Mouse (Mus musculus) cerebellum, postnatal 36 days (tissue): ENCODE data around the gene Gper1.
"Not testable (repeated sequence)": the region's sequence is repeated elsewhere in the genome, so short reads cannot be mapped to it uniquely, and the experiment has no call there.

Source experiments
- DNase-seq, 2 experiments: peaks; one replicate each; pipeline ENCODE4 v3.0.0; 2021 to 2022; ENCODE audit warnings: mixed read lengths in 2 of 2

Gene Gper1

DNA sequence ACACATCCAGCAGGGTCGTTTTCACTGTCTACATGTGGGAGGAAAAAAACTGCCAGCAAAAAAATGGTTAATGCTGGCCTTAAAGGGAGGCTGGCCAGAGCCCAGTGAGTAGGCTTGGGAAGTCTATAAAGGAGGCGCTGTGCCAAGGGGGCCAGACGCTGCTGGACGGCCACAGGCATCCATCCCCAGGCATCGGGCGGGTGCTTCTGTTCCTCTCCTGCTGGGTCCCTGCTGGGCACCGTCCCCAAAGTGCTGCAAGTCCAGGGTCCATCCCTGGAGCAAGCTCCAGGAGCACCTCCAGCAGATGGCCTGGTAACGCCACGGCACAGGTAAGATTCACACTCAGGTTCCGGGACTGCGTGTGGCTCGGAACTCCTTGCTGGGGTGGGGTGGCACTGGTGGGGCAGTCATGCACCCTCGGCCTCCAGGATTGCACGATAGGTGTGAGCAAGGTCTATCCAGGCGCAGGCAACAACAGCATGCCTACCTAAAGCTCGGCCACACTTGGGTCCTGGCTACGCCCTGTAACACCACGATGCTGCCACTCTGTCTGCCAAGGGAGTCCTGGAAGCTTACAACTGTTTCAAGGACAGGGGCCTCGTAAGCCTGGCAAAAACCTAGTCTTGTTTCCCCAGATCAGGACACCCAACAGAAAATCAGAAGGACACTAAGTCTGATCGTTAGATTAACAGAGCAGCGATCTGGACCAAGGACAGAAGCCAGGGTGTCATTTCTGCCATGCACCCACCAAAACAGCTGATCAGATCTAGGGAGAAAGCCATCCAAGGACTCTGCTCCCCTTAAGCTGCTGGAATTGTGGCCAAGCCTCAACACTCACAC lies at the start of gene Gper1:
TSS of gene Gper1 (plus strand) at position 126 of the 840 bp plus-strand sequence.
- DNase-seq, result peak; percentile 48 to 52

DNA sequence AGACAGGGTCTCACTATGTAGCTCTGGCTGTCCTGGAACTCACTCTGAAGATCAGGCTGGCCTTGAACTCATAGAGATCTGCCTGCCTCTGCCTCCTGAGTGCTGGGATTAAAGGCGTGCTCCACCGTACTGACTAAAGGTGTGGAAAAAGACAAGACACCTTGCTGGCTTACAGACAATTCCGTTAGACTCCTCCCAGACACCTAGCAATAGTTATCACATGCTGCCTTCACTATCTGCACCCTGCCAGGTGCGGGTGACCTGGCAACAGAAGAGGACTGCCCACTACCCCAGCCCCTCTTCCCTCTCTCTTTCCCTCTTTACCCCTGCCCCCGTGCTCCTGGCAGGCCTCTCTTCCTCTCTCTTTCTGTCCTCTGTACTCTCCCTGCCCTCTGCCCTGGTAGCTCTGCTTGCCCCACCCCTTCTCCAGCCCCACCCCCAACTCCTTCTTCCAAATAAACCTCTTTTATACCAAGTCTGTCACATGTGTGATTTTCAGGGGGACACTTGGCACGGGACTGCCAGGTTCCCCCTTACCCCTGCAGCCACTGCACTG lies 49.0 kb upstream of the Gper1 start:
- no peak for DNase-seq

DNA sequence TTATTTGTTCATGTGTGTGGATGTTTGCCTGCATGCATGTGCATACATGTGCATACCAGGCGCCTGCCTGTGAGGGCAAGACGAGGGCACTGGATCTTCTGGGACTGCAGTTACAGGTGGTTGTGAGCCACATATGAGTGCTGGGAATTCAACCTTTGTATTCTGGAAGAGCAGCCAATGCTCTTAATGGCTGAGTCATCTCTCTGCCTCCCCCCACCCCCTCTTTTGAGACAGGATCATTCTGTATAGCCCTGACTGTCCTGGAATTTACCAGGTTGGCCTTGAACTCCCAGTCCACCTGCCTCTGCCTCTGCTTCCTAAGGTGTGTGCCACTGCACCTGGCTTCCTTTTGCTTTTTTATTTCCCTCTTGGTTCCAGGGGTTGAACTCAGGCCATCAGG lies 48.1 kb upstream of the Gper1 start:
- no peak for DNase-seq

DNA sequence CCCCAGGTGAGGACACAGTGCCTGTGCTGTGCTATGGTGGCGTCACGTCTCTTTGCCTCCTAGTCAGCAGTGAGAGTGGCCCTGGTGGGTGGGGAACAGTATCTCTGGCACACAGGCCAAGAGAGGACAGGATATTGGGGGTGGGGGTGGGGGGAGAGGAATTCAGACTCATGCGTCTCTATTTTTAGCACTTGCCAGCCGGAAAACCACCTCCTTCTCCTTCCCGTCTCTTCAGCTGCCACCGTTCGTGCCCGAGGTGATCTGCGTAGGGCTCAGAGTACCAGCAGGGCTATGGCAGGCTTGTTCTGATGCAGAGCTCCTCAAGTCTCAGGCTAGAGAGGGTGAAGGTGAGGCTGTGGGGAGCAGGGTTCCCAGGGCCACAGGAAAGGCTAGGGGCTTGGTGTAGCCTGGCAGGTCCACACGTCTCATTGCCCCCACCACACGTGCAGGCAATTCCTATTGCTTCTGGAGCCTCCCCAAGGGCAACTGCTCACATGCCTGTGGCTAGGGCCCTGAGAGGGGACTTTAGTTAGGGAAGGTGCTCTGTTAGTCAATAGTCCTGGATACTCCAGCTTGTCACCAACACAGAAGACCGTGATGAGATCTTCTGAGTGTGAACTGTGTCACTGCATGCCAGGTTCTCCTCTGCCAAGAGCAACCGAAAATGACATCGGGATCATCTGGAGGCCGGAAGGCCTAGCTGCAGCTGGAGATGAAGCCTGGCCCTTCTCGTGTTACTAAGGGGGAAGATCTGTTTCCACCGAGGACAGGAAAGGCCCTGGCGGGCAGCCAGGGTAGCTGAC lies 45.3 kb upstream of the Gper1 start, which contains the start of gene Gpr146:
TSS of gene Gpr146 (plus strand) at position 230 of the 803 bp plus-strand sequence.
- no peak for DNase-seq

DNA sequence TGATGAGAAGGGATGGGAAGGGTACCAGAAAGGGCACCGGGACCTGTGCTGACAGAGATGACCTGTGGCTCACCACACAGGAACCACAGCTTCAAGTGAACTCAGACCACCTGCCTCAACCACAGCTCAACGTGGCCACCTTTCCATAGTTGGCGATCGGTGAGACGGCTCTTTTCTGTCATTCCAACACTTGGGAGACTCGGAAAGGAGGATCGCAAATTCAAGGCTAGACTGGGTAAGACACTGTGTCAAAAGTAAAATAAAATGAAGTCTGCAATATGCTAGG lies 44.7 kb upstream of the Gper1 start:
- no peak for DNase-seq

DNA sequence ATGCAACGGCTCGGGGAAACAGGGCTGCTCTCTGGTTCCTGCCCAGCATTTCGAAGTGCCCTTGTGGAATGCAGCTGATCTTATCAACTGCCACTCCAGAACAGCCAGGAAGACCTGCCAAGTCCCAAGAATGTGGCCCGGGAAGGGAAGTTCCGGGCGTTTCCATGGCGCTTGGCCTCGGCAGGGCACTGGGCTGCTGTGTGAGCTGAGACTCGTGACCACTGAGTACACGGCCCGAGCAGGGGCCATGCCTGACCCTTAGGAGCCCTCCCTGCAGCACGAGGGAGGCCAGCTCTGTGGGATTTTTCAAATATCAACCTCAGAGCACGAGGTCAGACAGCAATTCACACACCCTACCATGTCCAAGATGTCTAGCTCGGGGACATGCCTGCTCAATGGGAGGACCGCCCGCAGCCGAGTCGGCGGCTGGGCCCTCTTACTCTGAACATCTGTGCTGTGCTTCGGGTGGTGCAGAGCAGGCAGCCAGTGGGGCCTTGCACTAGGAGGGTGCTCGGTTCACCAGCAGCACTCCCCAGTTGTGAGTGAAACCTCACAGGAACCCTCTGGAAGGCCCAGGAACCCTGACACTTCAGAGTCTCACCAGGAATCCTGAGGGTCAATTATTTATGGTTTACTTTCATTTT lies 43.8 kb upstream of the Gper1 start:
- DNase-seq, result no peak

DNA sequence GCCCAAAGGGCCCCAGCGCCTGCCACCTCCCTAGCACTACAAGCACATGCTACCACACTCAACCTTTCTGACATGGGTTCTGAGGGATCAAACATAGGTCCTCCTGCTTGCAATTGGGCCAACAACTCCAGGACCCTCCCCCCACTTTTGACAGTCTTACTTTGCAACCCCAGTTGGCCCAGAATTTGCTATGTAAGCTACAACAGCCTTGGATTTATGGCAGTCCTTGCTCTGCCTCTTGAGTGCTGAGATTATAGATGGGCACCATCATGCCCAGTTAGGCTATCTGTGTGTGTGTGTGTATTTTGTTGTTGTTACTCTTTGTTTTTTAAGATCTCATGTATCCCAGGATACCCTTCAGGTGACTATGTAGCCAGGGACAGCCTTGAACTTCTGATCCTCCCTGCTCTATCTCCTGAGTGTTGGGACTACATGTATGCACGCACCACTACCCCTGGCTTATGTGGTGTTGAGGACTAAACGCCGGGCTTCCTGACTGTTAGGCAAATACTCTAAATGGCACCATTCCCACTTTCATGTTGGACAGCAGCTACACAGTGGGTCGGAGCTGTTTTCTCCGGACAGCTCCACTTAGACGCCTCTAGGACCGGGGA lies 43.1 kb upstream of the Gper1 start:
- no peak for DNase-seq

DNA sequence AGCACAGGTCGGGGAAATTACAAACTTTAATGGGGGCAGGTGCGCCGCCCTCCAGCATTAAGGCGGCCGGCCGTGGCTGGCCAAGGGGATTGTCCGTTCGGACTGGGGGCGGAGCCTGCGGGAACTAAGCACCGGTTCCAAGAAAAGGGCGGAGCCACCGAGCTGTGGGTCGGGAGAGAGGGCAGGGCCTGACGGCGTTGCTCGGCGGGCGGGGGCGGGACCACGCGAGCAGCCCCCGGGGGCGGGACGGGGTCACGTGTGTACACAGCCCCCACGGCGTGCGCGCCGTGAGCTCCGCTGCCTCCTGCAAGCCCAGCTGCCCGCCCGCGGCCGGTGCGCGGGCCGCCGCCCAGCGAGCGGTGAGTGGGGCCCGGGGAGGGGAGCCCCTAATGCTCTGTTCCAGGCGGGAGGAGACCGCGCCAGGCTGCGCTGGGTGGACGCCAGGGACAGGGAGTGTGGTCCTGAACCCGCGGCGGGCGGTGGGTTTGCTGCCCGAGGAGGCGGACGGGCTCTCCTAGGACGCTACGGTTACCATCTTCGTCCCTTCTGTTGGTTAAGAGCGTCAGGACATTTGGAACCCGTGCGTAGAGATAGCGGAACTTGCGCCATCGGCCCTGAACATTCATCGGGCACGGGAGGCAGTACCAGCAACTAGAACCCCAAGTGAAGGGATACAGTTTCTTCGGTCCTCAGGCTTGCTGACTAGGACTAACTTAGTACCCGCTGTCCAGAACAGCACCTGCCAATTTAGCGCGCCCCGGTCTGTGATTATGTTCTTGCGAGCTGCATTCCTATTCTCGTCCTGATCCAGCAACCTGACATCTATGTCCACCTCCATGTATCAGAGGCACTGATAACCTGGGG lies 42.3 kb upstream of the Gper1 start:
- DNase-seq, result peak; percentile 82 to 90

DNA sequence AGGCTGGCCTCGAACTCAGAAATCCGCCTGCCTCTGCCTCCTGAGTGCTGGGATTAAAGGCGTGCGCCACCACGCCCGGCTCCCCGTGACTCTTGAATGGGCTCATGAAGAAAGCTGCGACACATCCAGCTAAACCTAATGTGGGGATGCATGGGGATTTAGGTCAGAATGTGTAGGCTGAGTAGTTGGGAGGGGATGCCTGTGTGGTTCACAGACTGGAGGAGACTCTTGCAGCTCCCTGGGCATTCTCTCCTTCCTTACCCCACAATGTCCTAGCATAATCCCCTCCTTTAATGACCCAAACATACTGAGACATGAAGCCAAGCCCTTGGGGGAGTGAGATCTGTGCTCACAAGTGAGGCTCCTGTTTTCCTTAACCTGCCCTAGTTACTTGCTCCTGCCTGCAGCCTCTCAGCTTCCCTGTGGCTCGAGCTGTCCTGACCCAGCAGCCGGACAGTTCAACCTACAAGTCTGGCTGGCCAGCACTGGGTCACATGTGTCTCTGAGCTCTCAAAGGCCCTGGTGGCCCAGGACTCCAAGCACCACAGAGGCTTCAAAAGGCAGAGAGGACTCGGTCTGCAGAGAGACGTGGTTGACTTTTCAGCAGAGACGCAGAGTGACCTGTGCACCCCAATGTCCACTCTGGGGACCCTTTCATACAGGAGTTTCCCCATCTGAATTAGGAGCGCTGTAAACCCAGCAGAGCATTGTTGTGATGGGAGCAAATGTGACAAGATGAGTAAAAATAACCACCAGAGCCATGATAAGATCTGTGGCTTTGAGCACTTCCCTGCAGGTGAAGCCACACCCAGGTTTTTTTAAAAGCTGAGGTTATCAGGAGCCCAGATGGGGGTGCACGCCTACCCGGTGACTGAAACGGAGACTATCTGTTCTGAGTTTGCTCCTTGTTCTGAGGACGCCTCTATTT lies 41.1 kb upstream of the Gper1 start:
- DNase-seq, result no peak

DNA sequence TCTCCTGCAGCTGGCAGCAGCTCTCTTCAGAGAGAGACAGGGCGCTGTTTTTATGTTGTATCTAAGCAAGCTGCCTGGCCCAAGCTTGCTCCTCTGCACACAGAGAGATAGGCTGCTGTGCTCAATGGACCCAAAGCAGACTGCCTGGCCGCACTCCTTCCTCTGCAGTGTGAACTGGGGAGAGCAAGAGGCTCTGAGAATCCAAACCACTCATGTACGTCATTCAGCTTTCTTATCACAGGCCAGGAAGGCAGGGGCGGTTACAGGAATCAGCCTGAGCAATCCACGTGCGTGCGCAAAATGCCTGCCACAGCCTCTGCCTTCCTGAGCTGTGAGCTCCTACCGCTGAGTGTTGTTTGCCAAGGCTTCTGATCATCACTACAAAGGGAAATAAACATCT lies 40.2 kb upstream of the Gper1 start:
- no peak for DNase-seq

DNA sequence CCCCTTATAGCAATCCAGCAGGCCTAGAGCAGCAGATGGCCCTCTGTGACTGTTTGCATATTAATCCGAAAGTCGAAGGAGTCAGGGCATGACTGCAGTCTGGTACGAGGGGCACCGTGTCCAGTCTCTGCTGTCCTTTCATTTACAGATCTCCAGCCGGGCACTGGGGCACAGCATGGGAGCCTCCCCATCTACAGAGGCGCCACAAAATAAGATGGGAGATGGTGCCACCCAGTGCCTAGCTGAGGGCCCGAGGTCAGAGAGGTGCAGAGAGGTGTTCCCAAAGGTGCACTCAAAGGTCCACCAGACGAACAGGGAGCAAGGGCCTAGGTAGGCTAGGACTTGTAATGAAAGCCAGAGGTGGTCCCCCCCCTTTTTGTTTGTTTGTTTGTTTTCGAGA lies 39.7 kb upstream of the Gper1 start:
- no peak for DNase-seq

DNA sequence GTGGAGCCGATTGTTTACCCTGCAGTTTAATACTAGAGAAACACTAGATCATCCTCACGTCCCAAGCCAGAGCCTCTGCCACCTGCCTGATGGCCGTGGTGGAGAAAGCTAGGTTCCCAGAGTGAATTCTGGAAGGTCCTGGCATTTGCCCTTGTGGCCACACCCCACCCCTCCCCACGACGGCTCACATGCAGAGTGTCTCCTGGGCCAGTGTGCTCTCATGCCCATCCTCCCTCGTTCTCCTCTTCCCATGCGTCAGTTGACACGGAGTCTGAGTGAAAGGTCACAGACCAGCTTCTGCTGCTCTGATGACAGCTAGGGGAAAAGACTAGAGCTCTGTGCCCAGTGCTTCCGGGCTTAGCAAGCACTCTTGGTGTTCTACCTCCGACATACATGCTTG lies 38.4 kb upstream of the Gper1 start:
- DNase-seq, result no peak

DNA sequence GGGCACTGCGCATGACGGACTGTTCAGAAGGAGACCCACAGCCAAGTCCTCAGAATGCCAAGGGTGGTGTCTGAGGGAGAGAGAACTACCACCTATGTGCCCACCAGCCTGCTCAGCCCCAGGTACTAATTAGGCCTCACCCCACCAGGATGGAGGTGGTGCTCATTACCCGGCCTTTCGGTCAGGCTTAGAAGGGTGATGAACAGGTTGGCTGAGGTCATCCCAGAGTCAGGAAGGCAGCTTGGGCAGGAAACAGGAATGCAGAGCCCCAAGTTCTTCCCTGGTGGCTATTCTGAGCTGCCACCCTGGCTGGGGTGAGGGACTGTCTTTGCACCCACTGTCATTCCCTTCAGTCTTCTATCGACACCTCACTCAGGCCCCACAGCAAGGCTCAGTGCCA lies 36.9 kb upstream of the Gper1 start:
- no peak for DNase-seq

DNA sequence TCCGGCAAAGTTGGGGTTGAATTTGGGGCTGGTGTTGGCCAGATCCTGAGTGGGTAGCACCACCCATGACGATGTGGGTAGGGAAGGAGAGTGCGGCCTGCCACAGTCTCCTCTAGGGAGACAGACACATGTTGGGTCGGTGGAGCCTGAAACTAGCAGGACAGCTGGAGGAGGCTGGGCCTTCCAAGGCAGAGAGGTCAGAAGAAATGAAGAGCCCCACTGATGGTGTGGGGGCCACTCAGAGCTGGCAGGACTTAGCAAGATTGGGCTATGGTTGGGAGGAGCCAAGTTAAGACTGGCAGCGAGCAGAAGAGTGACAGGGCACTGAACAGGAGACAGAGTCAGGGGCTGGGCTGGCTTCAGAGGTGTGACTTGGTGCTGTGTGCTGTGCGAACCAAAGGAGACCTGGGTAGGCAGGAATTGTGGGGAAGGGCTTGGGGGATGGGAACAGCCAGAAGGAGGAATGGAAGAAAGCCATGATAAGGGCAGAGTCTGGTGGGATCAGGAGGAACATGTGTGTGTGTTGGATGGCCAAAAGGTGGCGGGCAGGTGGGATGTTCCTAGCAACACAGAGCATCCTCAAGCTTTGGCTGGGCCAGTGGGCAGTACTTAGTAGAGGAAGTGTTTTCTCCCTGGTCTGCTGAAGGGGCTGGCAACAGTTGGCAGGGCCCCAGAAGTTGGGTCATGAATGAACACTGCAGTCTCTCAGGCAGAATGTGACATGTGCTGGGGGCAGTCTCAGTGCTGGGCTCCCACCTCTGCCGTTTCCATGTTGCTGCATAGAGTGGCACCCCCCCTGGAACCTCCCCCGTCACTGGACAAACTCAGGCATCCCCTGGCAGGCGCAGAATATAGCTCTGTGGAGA lies 35.4 kb upstream of the Gper1 start:
- DNase-seq, result no peak

DNA sequence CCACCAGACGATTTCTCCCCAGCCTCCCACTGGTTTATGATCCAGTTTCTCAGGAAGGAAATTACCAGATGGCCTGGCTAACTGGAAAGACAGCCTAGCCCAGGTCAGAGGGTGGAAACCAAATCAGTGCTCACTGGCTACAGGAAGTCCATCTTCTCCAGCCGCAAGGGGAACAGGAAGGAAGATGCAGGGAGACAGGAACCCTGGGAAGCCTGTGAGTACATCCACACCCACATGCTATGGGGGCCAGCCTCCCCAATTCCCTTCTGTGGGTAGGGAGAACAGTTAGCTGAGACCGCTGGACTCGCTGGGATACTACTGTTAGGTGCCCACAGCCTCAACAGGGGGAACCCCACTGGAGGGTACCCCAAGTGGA lies 34.8 kb upstream of the Gper1 start:
- DNase-seq, result no peak

DNA sequence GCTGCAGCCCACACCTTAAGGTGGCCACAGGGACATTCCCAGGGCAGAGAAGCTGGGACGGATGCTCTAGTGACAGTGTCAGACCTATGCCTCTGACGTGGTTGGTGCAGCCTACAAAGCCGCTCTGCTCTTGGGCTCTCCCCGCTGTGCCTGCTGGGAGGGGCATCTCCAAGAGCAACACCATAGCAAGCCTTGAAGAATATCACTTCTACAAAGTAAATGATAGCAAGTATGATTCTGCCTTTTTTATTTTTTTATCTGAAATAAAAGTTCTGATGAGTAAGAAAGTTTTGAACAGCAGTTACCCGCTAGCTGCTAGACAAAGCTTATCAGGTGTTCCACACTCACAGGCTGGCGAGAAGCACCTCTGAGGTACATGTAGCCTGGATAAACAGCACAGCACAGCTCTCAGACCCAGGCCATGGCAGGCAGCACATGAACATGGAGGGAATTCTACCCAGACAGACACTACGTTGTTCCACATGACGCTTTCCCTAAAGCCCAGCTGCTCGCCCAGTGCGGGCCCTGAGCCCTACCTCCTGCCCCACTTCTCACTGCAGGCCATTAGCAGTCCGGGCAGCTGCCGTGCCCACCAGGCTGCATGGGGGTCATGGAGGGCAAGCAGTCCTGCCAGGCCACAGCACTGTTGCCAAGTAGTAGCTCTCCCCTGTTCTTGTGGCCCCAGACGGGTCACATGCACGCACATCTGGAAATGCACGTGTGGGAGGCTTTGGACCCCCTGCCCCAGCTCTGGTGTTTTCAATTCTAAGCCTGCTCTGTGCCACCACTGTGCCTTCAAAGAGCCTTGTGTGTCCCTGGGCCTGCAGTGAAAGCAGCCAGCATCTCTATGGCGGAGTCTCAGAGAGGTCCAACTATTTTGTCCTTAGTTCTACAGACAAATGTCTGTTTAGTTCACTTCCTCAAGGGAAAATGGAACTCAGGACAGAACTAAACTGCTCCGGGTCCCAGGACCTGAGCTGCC lies 34.0 kb upstream of the Gper1 start:
- DNase-seq, result no peak

DNA sequence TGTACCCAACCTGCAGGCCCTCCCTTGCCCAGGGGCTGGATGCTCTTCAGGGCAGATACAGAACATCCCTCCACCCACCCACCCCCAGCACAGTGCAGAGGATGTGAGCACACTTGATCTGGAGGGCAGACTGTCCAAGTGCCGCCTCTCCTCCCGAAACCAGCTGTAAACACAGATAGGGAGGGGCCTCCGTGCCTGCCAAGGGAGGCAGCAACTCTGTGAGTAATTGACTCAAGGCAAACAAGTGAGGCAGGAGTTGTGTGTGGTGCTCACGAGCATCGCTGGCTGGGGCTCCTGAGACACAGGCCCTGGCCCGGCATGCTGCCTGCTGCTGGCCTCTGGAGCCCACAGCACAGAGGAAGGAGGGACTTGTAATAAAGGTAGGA lies 33.3 kb upstream of the Gper1 start:
- DNase-seq, result no peak

DNA sequence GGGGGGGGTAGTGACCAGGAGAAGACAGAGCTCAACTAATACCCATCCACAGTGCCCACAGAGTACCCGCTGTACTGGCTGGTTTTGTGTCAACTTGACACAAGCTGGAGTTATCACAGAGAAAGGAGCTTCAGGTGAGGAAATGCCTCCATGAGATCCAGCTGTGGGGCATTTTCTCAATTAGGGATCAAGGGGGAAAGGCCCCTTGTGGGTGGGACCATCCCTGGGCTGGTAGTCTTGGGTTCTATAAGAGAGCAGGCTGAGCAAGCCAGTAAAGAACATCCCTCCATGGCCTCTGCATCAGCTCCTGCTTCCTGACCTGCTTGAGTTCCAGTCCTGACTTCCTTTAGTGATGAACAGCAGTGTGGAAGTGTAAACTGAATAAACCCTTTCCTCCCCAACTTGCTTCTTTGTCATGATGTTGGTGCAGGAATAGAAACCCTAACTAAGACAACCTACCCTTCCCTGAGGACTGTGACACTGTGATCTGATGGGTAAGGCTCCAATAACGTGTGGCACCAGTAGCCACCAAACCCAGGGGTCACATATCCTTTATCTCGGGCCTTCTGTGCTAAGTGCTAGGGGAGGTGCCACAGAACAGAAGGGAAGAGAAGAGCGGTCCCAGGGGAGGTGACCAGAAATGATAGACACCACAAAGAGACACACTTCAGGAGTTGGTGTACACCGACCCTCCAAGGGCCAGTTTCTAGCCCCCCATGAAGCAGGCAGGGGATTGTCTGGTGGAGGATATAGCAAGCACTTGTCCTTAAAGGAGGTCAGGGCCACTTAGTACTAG lies 32.4 kb upstream of the Gper1 start:
- not testable (repeated sequence) for DNase-seq
